Mouse (Mus musculus) CH12.LX (cell line): ENCODE measurements around the gene Agpat2. TPM values are rescaled to one million over a fixed set of nuclear protein-coding genes. Genes with fewer than 3 reads are reported as not detected.

ENCODE experiments used
- DNase-seq: peaks from one replicate; pipeline ENCODE4 v3.0.0-alpha.2; 2013; ENCODE audit errors: extremely low read depth
- H3K27ac ChIP-seq: 2 replicates; pipeline ENCODE4 v1.5.1; 2012; ENCODE audit warnings: low read depth, mild to moderate bottlenecking, control low read depth, moderate library complexity; ENCODE audit not compliant: insufficient read depth
- H3K27me3 ChIP-seq: replicated peaks from 2 replicates; pipeline ENCODE3; 2012; ENCODE audit warnings: inconsistent platforms
- H3K36me3 ChIP-seq, 2 experiments: replicated peaks in 1 of 2; 2 replicates each; pipeline versions ENCODE3 to v1.6.1; 2012; ENCODE audit warnings: inconsistent platforms in 1 of 2, low read length in 1 of 2, mild to moderate bottlenecking in 1 of 2, mixed read lengths in 1 of 2, moderate library complexity in 1 of 2; ENCODE audit not compliant: control insufficient read depth in 1 of 2, insufficient read depth in 1 of 2
- H3K4me1 ChIP-seq, 2 experiments: 2 replicates each; pipeline ENCODE4 v1.6.1; 2012; ENCODE audit warnings: inconsistent platforms in 1 of 2, moderate library complexity in 1 of 2; ENCODE audit not compliant: insufficient read depth in 2 of 2, control insufficient read depth in 1 of 2
- H3K4me2 ChIP-seq: 2 replicates; pipeline ENCODE4 v1.6.1; 2012; ENCODE audit warnings: low read depth, mild to moderate bottlenecking, control low read depth; ENCODE audit not compliant: poor library complexity, insufficient read depth, severe bottlenecking
- H3K4me3 ChIP-seq, 3 experiments: fragments of 150-350 bp in 1 of 3; sonication (generic) in 1 of 3; replicated peaks in 1 of 3; 2 replicates each; pipeline versions ENCODE3 to v1.5.1; 2011 to 2012; ENCODE audit warnings: low read depth in 2 of 3, low read length in 2 of 3, mild to moderate bottlenecking in 2 of 3, moderate library complexity in 2 of 3, control low read depth in 1 of 3, improper control_type of control experiment in 1 of 3, inconsistent platforms in 1 of 3, mixed read lengths in 1 of 3; ENCODE audit not compliant: poor library complexity in 1 of 3
- H3K79me2 ChIP-seq: replicated peaks from 2 replicates; pipeline ENCODE4 v1.6.1; 2012; ENCODE audit warnings: mild to moderate bottlenecking, moderate library complexity; ENCODE audit not compliant: control insufficient read depth, poor library complexity, insufficient read depth, severe bottlenecking; ENCODE audit errors: extremely low read depth
- H3K9ac ChIP-seq: 2 replicates; pipeline ENCODE4 v1.6.1; 2012; ENCODE audit warnings: low read depth, mild to moderate bottlenecking, control low read depth, moderate library complexity; ENCODE audit not compliant: insufficient read depth
- H3K9me3 ChIP-seq: replicated peaks from 2 replicates; pipeline ENCODE3; 2012; ENCODE audit warnings: low read length, inconsistent platforms, mixed read lengths
- BHLHE40 ChIP-seq: IDR thresholded peaks from 2 replicates; pipeline ENCODE4 v1.6.1; 2011; ENCODE audit warnings: mild to moderate bottlenecking, low read depth, low read length, improper control_type of control experiment
- CHD2 ChIP-seq: IDR thresholded peaks from 2 replicates; pipeline ENCODE4 v1.6.1; 2011; ENCODE audit warnings: low read length, improper control_type of control experiment
- CTCF ChIP-seq, 2 experiments: IDR thresholded peaks in 1 of 2; conservative IDR thresholded peaks in 1 of 2; 2 replicates each; pipeline ENCODE4 v1.5.1; 2011 to 2012; ENCODE audit warnings: low read depth in 2 of 2, low read length in 2 of 2, improper control_type of control experiment in 1 of 2, inconsistent platforms in 1 of 2, mild to moderate bottlenecking in 1 of 2, moderate library complexity in 1 of 2
- E2F4 ChIP-seq: IDR thresholded peaks from 2 replicates; pipeline ENCODE4 v1.6.1; 2011; ENCODE audit warnings: low read depth, low read length, improper control_type of control experiment; ENCODE audit not compliant: insufficient replicate concordance
- ELF1 ChIP-seq: IDR thresholded peaks from 2 replicates; pipeline ENCODE4 v1.6.1; 2014; ENCODE audit warnings: low read depth, mild to moderate bottlenecking, inconsistent platforms, low read length, improper control_type of control experiment
- EP300 ChIP-seq: IDR thresholded peaks from 2 replicates; pipeline ENCODE4 v1.6.1; 2011; ENCODE audit warnings: low read length, improper control_type of control experiment
- GABPA ChIP-seq: IDR thresholded peaks from 2 replicates; pipeline ENCODE4 v1.6.1; 2012; ENCODE audit warnings: low read depth, low read length, improper control_type of control experiment, inconsistent platforms; ENCODE audit not compliant: insufficient replicate concordance
- HCFC1 ChIP-seq: IDR thresholded peaks from 2 replicates; pipeline ENCODE4 v1.6.1; 2012; ENCODE audit warnings: low read depth, mild to moderate bottlenecking, inconsistent platforms, low read length, improper control_type of control experiment
- IRF4 ChIP-seq: IDR thresholded peaks from 2 replicates; pipeline ENCODE4 v1.6.1; 2014; ENCODE audit warnings: low read depth, mild to moderate bottlenecking, inconsistent platforms, low read length, improper control_type of control experiment
- JUN ChIP-seq: IDR thresholded peaks from 2 replicates; pipeline ENCODE4 v1.6.1; 2011; ENCODE audit warnings: low read depth, mild to moderate bottlenecking, low read length, improper control_type of control experiment, moderate library complexity; ENCODE audit not compliant: insufficient read depth
- JUND ChIP-seq: conservative IDR thresholded peaks from 2 replicates; pipeline ENCODE4 v1.6.1; 2011; ENCODE audit warnings: low read depth, low read length, improper control_type of control experiment
- KAT2A ChIP-seq: IDR thresholded peaks from 2 replicates; pipeline ENCODE4 v1.6.1; 2012; ENCODE audit warnings: low read length, improper control_type of control experiment, inconsistent platforms; ENCODE audit not compliant: insufficient replicate concordance
- MAFK ChIP-seq: IDR thresholded peaks from 2 replicates; pipeline ENCODE4 v1.6.1; 2011; ENCODE audit warnings: low read length, improper control_type of control experiment; ENCODE audit not compliant: insufficient replicate concordance
- MAZ ChIP-seq: IDR thresholded peaks from 2 replicates; pipeline ENCODE4 v1.6.1; 2012; ENCODE audit warnings: low read depth, mild to moderate bottlenecking, inconsistent platforms, low read length, improper control_type of control experiment, moderate library complexity
- MEF2A ChIP-seq: IDR thresholded peaks from 2 replicates; pipeline ENCODE4 v1.6.1; 2014; ENCODE audit warnings: low read depth, mild to moderate bottlenecking, inconsistent platforms, low read length, improper control_type of control experiment, borderline replicate concordance
- MXI1 ChIP-seq: IDR thresholded peaks from 2 replicates; pipeline ENCODE4 v1.6.1; 2011; ENCODE audit warnings: mild to moderate bottlenecking, low read depth, low read length, improper control_type of control experiment
- MYC ChIP-seq: IDR thresholded peaks from 2 replicates; pipeline ENCODE4 v1.6.1; 2011; ENCODE audit warnings: low read depth, mild to moderate bottlenecking, improper control_type of control experiment, low read length
- NELFE ChIP-seq: IDR thresholded peaks from 2 replicates; pipeline ENCODE4 v1.6.1; 2011; ENCODE audit warnings: low read depth, low read length, improper control_type of control experiment
- NRF1 ChIP-seq: IDR thresholded peaks from 2 replicates; pipeline ENCODE4 v1.6.1; 2014; ENCODE audit warnings: low read depth, mild to moderate bottlenecking, inconsistent platforms, low read length, improper control_type of control experiment, moderate library complexity
- PAX5 ChIP-seq: IDR thresholded peaks from 2 replicates; pipeline ENCODE4 v1.6.1; 2012; ENCODE audit warnings: low read length, inconsistent platforms, mixed read lengths
- POLR2AphosphoS2 ChIP-seq: IDR thresholded peaks from 2 replicates; pipeline ENCODE4 v1.6.1; 2011; ENCODE audit warnings: low read depth, low read length, improper control_type of control experiment
- RAD21 ChIP-seq: IDR thresholded peaks from 2 replicates; pipeline ENCODE4 v1.6.1; 2011; ENCODE audit warnings: low read depth, mild to moderate bottlenecking, low read length, improper control_type of control experiment, moderate library complexity
- RCOR1 ChIP-seq: conservative IDR thresholded peaks from 2 replicates; pipeline ENCODE4 v1.6.1; 2012; ENCODE audit warnings: low read depth, mild to moderate bottlenecking, inconsistent platforms, low read length, improper control_type of control experiment
- SIN3A ChIP-seq: IDR thresholded peaks from 2 replicates; pipeline ENCODE4 v1.6.1; 2012; ENCODE audit warnings: low read length, improper control_type of control experiment, inconsistent platforms
- SMC3 ChIP-seq: IDR thresholded peaks from 2 replicates; pipeline ENCODE4 v1.6.1; 2011; ENCODE audit warnings: low read depth, low read length, improper control_type of control experiment
- TBP ChIP-seq: conservative IDR thresholded peaks from 2 replicates; pipeline ENCODE4 v1.6.1; 2011; ENCODE audit warnings: low read depth, low read length, improper control_type of control experiment
- TCF12 ChIP-seq: IDR thresholded peaks from 2 replicates; pipeline ENCODE4 v1.6.1; 2014; ENCODE audit warnings: low read depth, mild to moderate bottlenecking, inconsistent platforms, low read length, improper control_type of control experiment
- USF1 ChIP-seq: IDR thresholded peaks from 2 replicates; pipeline ENCODE4 v1.6.1; 2014; ENCODE audit warnings: low read depth, mild to moderate bottlenecking, inconsistent platforms, low read length, improper control_type of control experiment
- USF2 ChIP-seq: conservative IDR thresholded peaks from 2 replicates; pipeline ENCODE4 v1.6.1; 2011; ENCODE audit warnings: low read depth, low read length, improper control_type of control experiment
- ZC3H11A ChIP-seq: IDR thresholded peaks from 2 replicates; pipeline ENCODE4 v1.6.1; 2012; ENCODE audit warnings: low read depth, mild to moderate bottlenecking, inconsistent platforms, low read length, improper control_type of control experiment
- dilution Hi-C: fragments of 300-500 bp; cut with MboI; formaldehyde crosslinking; loops from 2 replicates; pipeline ENCODE4 v1.14.3; 2020; ENCODE audit warnings: low sequenced_read_pairs; ENCODE audit not compliant: extremely low pct_unique_long_range_greater_than_20kb, extremely low pct_ligation_motif_present
- in situ Hi-C: fragments of 300-500 bp; cut with MboI; formaldehyde crosslinking; loops from 3 replicates; pipeline ENCODE4 v1.14.3; 2019; ENCODE audit warnings: low sequenced_read_pairs, low pct_ligation_motif_present, low pct_unique_long_range_greater_than_20kb, mixed read lengths
- polyA plus RNA-seq: library from polyadenylated mRNA; unstranded; fragments of >175 nt; gene quantifications from 2 replicates; pipeline ENCODE4 v1.2.1, GENCODE M21; 2012; ENCODE audit warnings: low read depth; ENCODE audit not compliant: insufficient read length
- total RNA-seq, 2 experiments: library from RNA; depleted of rRNA; stranded (reverse); fragments of 300-350 nt in 1 of 2; fragments of >200 nt in 1 of 2; gene quantifications; 2 replicates each; pipeline ENCODE4 v1.2.3; 2012 to 2014

Agpat2 gene
- total and polyA plus RNA-seq, 3 experiments: 8.6 to 14.2 (median 9.5) TPM

DNA sequence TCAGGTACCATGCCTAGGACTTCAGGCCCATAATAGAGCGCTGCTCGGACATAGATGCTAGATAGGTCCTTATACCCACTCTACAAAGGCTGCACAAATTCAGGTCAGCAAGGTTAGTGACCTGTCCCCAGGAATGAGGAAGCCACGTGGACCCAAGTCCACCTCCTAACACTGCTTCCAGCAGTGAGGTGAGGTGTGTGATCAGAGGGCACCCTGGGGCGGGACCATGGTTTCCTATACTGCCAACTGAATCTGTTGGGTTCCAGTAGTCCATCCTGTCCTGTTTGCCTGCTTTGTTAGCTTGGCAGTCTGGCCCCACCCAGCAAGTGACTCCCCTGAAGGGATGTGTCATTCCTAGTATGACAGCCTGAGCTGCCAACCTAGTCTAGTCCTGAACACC lies 4.3 kb downstream of the Agpat2 start:
- TF ChIP-seq MAZ (no peak), NRF1 (no peak), MYC (no peak), E2F4 (no peak), CTCF (conservative IDR thresholded peaks at IDR 0.05 in 1 of 2, IDR thresholded peaks at IDR 0.05 in 1 of 2; ENCODE audit: low read depth in 2 of 2, low read length in 2 of 2) (no peak), BHLHE40 (no peak), PAX5 (no peak), HCFC1 (no peak), POLR2AphosphoS2 (no peak), RAD21 (no peak), USF2 (no peak), MXI1 (no peak), JUND (no peak), TCF12 (no peak), IRF4 (no peak), TBP (no peak), SMC3 (no peak), KAT2A (no peak), GABPA (no peak)
- no peak overlapping the region for H3K4me3 ChIP-seq
- H3K79me2 ChIP-seq: no peaks in the 10 kb centered on the region
- dilution Hi-C loops (no loop called here), in situ Hi-C loops (no loop called here)
- DNase-seq: no peak
- H3K4me1 ChIP-seq: peaks cover 9 to 14% of the 10 kb centered on the region in 2 experiments; a peak in 3 of 4 replicates
- H3K36me3 ChIP-seq: peaks cover 0 to 11% of the 10 kb centered on the region in 2 experiments
- no peak overlapping the region for H3K4me2 ChIP-seq
- H3K9me3 ChIP-seq: no peaks in the 10 kb centered on the region
- peaks cover 32% of the 10 kb centered on the region for H3K27me3 ChIP-seq
- H3K9ac ChIP-seq: no peak overlapping the region
- no peak overlapping the region for H3K27ac ChIP-seq

- H3K4me3 ChIP-seq: no peak overlapping the region
- no peak overlapping the region for H3K27ac ChIP-seq
Observed at GRCm38 (mm10) chr2:26598462-26598861, 5.8 kb downstream of the Agpat2 start.

More at GRCm38 (mm10) chr2:26598462-26598861, 5.8 kb downstream of the Agpat2 start:
- no peaks in the 10 kb centered on the region for H3K9me3 ChIP-seq
- no peak overlapping the region for H3K4me2 ChIP-seq
- peaks cover 18% of the 10 kb centered on the region for H3K27me3 ChIP-seq
- no peak overlapping the region for H3K9ac ChIP-seq
- no peak for DNase-seq
- peaks cover 0 to 20% of the 10 kb centered on the region in 2 experiments for H3K36me3 ChIP-seq
- TF ChIP-seq KAT2A: no peak
- TF ChIP-seq ZC3H11A: no peak
- TF ChIP-seq RAD21: no peak
- TF ChIP-seq NELFE: no peak
- no peak for TF ChIP-seq CHD2
- TF ChIP-seq RCOR1: no peak
- TF ChIP-seq JUN: no peak
- no peak for TF ChIP-seq ELF1
- TF ChIP-seq MXI1: no peak
- no peak for TF ChIP-seq MAZ
- no peak for TF ChIP-seq MAFK
- no peak for TF ChIP-seq EP300
- TF ChIP-seq USF1: no peak
- TF ChIP-seq JUND: no peak
- TF ChIP-seq SIN3A: no peak
- TF ChIP-seq MEF2A: no peak
- TF ChIP-seq CTCF (conservative IDR thresholded peaks at IDR 0.05 in 1 of 2, IDR thresholded peaks at IDR 0.05 in 1 of 2; ENCODE audit: low read depth in 2 of 2, low read length in 2 of 2): no peak
- H3K79me2 ChIP-seq: no peaks in the 10 kb centered on the region
- in situ Hi-C loops: no loop called here
- peaks cover 3 to 8% of the 10 kb centered on the region in 2 experiments; a peak in 3 of 4 replicates for H3K4me1 ChIP-seq
- dilution Hi-C loops: no loop called here
